Mouse (Mus musculus) neural tube, embryonic 10.5 days (tissue): Measurements from ENCODE around the gene Gan.
A peak's percentile ranks its signal among the peaks of the same experiment; 100 is the strongest.

Experiments used
- DNase-seq: peaks from one replicate; pipeline ENCODE4 v3.0.0-alpha.2; 2017; ENCODE audit warnings: low spot score; ENCODE audit errors: extremely low spot score

Gan gene

DNA sequence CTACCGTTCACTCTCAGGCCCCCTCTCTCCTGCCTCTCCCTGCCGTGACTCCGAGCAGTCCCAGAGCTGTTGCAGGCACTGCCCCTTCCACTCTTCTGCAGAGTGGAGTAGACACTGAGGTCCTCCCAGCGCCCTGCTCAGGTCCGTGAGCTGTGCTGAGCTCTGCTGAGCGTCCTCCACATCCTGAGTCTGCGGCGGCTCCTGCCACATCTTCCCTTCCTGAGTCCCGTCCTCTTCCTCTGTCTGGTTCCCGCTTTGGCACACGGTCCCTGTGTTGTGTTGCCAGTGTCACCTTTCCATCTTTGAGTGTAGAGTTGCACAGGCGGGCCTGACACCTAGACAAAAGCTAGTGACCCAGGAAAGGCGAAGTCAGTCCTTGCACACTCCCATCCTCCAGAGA, 42.4 kb downstream of the Gan start:
- DNase-seq, result no peak

GRCm38 (mm10) chr8:117200803-117201202, 42.9 kb downstream of the Gan start:
- no peak for DNase-seq

DNA sequence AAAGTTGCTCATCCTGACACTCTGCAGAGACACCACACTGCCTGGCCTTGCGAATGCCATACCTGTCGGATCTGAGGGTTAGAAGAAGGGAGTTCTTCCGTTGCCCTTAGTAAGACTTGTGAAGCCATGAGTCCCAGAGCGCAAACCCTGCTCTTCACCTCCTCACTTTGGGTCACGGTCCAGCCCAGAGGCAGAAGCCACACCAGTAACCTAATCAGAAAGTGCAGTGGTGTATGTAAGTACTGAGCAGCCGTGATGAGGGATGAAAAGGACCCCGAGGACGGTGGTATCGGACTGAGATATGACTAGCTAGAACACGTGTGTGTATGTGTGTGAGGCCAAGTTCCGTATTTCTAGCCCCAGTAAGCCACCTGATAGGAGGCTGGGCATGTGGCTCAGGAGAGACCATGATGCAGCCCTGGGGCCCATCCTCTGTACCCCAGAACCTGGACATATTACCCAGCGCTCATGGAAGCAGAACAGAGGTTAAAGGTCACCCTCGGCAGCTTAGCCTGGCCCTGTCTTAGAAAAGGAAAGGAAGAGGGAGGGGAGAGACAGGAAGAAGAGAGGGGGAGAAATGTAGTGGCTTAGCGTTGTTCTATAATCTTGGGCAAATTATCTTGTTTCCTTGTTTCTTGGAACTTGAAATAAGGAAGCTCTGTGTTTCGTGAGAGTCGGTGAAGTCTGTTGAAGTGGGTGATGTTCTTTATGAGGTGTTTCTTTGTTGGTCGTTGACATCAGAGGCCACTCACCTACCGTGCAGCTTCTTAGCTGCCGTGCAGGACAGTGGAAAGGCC, 43.5 kb downstream of the Gan start:
- no peak for DNase-seq

- no peak for DNase-seq
Observed at GRCm38 (mm10) chr8:117203085-117203484, 45.1 kb downstream of the Gan start.

DNA sequence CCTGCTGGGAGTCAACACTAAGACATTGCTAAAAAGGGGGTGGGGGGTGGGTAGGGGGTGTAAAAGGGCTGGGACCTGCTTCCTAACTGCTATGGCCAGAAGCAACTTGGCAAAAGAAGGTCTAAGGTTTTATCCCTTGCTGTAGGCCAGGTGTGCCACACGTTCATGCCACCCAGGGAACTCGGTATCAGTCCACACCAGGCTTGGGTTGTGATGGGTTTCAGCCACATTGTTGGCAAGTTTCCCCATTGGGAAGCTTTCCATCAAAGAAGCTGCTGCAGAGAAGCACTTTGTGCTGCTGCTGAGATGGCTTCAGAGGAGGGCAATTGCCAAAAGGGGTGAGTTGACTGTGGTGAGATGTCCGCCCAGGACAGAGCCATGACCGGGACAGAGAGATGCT, 47.9 kb downstream of the Gan start:
- no peak for DNase-seq

DNA sequence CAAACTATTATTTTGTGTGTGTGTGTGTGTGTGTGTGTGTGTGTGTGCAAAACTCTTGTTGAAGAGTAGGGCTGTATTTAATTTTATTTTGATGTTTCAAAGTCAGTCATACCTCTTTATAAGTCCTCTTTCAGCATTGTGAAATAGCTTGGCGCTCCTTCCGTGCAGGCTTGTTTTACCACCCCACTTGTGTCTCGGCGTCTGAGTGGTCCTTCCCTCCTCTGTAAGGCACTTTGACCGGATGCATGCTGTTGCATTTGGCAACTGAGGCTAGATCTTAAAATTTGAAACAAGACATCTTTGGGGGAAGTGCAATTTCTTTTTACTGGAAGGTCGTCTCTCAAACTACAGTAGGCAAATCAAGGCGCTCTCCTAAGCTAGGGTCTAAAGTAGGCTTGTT, 48.7 kb downstream of the Gan start:
- DNase-seq, result no peak

- no peak for DNase-seq
Observed at GRCm38 (mm10) chr8:117209150-117209549, 51.2 kb downstream of the Gan start.

DNA sequence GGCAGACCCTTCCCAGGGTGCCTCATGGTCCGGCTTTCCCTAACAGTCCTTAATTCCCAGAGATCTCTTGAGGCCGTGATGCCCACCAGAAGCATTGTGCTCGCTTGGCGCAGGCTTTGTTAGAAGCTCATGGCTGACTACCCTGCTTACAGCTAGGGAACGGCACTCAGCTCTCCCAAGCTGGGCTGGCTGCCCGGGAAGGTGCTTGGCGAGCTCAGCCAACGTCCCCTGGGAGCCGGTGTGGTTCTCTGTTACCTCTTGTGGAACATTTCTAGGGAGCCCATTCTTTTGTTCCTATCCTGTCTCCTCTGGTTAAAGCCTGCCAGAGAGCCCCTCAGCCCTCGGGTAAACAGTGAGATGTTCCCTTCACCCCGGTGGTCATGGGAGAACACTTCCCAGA, 54.2 kb downstream of the Gan start:
- DNase-seq, result no peak

GRCm38 (mm10) chr8:117217724-117218123, 59.8 kb downstream of the Gan start:
- no peak for DNase-seq

DNA sequence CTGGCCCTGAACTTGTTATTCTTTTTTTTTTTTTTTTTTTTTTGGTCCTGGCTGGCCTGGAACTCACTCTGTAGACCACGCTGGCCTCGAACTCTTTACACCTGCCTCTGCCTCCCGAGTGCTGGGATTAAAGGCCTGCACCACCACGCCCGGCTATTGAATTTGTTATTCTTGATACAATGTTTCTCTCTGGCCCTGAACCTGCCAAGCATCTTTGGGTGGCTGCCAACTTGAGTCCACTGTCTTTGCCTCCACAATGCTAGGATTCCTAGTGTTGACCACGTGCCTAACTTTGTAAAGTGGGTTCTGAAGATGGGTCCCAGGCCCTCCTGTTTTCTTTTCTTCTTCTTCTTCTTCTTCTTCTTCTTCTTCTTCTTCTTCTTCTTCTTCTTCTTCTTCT, 64.5 kb downstream of the Gan start:
- DNase-seq, result no peak

- peak; percentile 90 for DNase-seq
Observed at GRCm38 (mm10) chr8:117224630-117225029, 66.7 kb downstream of the Gan start.

DNA sequence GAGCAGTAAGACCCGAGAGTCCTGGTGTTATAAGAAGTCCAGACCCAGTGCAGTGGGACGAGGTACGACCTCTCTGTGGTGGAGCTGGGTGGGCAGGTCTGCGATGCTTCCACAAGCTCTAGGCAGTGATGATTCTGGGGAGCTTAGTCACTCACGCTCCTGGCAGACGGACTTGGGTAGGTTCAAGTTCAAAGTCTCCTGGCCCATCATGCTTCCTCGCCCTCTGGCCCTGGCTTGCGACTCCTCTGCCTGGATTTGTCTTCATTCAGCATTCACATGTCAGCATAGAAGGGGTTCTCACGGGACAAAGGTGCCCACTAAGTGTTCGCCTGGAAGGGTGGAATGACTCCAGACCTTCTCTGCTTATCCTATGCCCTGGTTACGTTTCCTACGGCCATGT, 68.4 kb downstream of the Gan start:
- DNase-seq, result no peak

- DNase-seq, result no peak
Observed at GRCm38 (mm10) chr8:117227339-117227738, 69.4 kb downstream of the Gan start.

- DNase-seq, result no peak
Observed at GRCm38 (mm10) chr8:117233199-117233598, 75.3 kb downstream of the Gan start.

DNA sequence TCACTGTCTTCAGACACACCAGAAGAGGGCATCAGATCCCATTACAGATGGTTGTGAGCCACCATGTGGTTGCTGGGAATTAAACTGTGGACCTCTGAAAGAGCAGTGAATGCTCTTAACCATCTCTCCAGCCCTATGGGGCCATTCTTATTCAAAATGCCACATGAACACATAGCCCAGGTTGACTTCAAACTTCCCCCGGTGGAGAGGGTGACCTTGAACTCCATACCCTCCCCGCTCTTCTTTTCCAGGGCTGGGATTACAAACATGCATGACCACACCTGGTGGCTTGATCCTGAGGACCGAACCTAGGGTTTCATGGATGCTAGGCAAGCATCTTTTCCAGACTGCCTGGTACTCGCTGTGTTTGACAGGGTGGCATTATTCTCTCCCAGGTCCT, 78.6 kb downstream of the Gan start:
- DNase-seq, result no peak

DNA sequence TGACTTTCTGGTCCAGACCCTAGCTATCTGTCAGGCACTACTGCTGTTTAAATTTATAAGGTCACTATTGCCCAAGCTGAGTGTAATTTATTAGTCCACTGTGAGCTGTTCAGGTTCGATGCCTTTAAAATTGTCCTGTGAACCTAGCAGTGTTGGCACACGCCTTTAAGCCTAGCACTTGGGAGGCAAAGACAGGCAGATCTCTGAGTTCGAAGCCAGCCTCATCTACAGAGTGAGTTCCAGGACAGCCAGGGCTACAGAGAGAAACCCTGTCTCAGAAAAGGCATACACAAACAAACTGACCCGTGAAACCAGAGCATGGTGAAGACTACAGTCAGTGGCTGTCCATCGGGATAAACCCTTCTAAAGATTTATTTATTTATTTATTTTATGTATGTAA, 82.4 kb downstream of the Gan start:
- no peak for DNase-seq

GRCm38 (mm10) chr8:117240841-117241494, 83.0 kb downstream of the Gan start:
- DNase-seq, result no peak

- no peak for DNase-seq
Observed at GRCm38 (mm10) chr8:117241848-117242247, 83.9 kb downstream of the Gan start.

- no peak for DNase-seq
Observed at GRCm38 (mm10) chr8:117242286-117242685, 84.4 kb downstream of the Gan start.

DNA sequence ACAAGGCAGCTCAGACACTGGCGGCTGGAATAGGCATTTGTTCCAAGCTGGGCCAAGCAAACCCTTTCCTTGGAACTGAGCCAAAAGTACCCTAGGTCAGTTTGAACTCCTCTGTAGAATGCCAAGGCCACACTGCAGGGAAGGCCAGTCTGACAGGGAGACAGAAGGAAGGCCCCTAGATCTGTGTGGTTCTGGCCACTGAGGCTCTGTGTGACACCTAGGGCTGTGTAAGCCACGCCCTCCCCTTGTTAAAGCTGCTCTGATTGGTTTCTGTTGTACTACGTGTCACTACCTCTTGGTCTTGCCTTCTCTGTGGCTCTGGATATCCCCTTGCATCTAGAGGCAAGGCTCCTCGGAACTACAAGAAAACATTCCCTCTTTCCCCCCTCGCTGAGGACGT, 86.7 kb downstream of the Gan start:
- no peak for DNase-seq

DNA sequence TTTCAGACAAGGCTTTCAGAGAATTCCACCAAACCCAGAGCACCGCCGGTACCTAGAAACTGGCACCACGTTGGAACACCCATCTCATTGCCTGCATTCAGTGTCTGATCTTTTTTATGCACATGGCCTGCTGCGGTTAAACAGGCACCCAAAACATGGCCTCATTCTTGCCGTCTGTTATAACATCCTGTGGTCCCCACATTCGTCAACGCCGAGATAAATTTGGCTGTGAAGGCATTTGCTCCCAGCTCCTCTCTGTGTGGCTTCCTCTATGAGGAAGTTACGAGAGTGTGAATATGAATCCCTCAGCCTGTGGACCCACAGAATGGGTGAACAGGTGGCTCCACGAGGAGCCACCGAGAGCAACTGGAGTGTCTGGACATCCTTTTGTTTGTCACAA, 90.4 kb downstream of the Gan start:
- no peak for DNase-seq

DNA sequence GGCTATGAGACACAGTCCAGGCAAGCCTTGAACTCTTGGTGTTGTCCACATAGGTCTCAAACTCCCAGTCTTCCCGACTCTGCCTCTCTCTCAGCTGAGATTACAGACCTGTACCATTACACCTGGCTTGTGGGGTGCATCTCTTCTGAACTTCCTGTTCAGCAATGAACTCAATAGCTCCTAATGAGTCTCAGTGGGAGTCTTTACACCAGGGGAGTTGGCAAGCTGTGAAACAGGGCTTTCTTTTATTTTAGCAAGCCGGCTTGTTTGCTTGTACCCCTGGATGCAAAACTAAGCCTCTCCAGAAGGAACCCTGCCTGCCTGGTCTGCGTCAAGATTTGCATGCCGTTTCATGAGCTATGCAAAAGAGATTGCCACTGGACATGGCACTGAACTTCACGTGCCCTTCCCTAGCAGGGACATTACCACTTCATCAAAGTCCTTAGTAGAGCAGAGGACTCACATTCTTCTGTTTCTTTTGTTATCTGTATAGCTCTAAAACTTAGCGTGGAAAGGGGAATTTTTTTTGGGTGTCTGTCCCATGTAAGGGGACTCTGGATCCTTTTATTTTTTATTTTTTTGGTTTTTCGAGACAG, 93.2 kb downstream of the Gan start:
- no peak for DNase-seq

- DNase-seq, result no peak
Observed at GRCm38 (mm10) chr8:117252650-117253049, 94.7 kb downstream of the Gan start.
